Mouse (Mus musculus) embryonic facial prominence, embryonic 10.5 days (tissue): ENCODE measurements around the gene Rbm28. TPM values are rescaled to one million over a fixed set of nuclear protein-coding genes. Genes with fewer than 3 reads are reported as not detected.

Experiments used
- DNase-seq: peaks from one replicate; pipeline ENCODE4 v3.0.0-alpha.2; 2017; ENCODE audit warnings: low spot score
- H3K27ac ChIP-seq: fragments of 300-500 bp; sonication (generic); replicated peaks from 2 replicates; pipeline ENCODE4 v1.5.1; 2016; ENCODE audit warnings: mild to moderate bottlenecking
- H3K27me3 ChIP-seq: fragments of 300-500 bp; sonication (generic); replicated peaks from 2 replicates; pipeline ENCODE4 v1.6.1; 2016; ENCODE audit warnings: low read depth, mild to moderate bottlenecking; ENCODE audit not compliant: poor library complexity, severe bottlenecking
- H3K36me3 ChIP-seq: fragments of 300-500 bp; sonication (generic); replicated peaks from 2 replicates; pipeline ENCODE4 v1.6.1; 2016; ENCODE audit warnings: mild to moderate bottlenecking, moderate library complexity
- H3K4me1 ChIP-seq: fragments of 300-500 bp; sonication (generic); 2 replicates; pipeline ENCODE4 v1.6.1; 2016
- H3K4me3 ChIP-seq: fragments of 300-500 bp; sonication (generic); 2 replicates; pipeline ENCODE4 v1.5.1; 2016; ENCODE audit warnings: mild to moderate bottlenecking, moderate library complexity
- H3K9me3 ChIP-seq: fragments of 300-500 bp; sonication (generic); 2 replicates; pipeline ENCODE4 v1.6.1; 2016; ENCODE audit warnings: mild to moderate bottlenecking
- WGBS: fragments of 180-500 bp; shearing (Covaris S2); methylation state at CpG from one replicate; pipeline ENCODE4 v1.1.7; 2016; 5-methylcytosine and 5-hydroxymethylcytosine counted together
- polyA plus RNA-seq: library from polyadenylated mRNA; unstranded; fragments of >200 nt; fragmentation: Nextera tagmentation; extraction: Ambion mirVana; gene quantifications from 2 replicates; pipeline ENCODE4 v1.2.1, GENCODE M21; 2016

Gene Rbm28
- polyA plus RNA-seq, result 53.9 and 60.6 TPM in 2 replicates

GRCm38 (mm10) chr6:29164314-29165244 is at the start of gene Rbm28:
Rbm28 (minus strand) TSS chr6:29165006.
- Histone ChIP-seq H3K36me3 (peaks cover 12% of the 10 kb centered on the region), H3K4me3 (peak within 1 kb of the TSS; percentile 90), H3K4me1 (peaks cover 15% of the 10 kb centered on the region), H3K27ac (peak within 1 kb of the TSS; percentile 81), H3K27me3 (peaks cover 33% of the 10 kb centered on the region), H3K9me3 (no peaks in the 10 kb centered on the region)
- 9% methylated on average over 42 of the region's 42 CpGs for WGBS
- peak; percentile 89 for DNase-seq

- 10% methylated on average over 1 of the region's 1 CpGs for WGBS
- H3K4me1 ChIP-seq, result peaks cover 60% of the 10 kb centered on the region
- no peaks in the 10 kb centered on the region for H3K9me3 ChIP-seq
- peaks cover 47% of the 10 kb centered on the region for H3K27me3 ChIP-seq
- no peaks in the 10 kb centered on the region for H3K36me3 ChIP-seq
- no peak overlapping the region for H3K4me3 ChIP-seq
- DNase-seq, result peak; percentile 35
- H3K27ac ChIP-seq, result no peak overlapping the region
Observed at GRCm38 (mm10) chr6:29214245-29214644, 49.4 kb upstream of the Rbm28 start.

DNA sequence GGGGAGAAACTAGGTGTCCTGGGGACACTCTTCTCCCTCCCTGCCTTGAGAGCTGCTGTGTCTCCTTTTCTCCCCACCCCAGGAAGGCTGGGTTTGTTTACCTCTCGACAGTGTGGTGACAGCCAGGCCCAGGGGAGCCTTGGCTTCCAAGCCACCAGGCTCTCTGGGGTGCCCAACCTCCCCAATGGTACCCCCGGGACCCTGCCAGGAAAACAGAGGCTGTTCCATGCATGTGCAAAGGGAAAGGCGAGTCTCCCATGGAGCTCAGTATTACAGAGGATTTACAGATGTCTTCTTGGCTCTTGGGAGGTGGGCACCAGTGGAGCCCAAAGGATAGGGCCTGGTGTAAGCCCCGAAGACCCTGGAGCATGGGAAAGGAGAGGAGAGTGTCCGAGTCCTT is 48.6 kb upstream of the Rbm28 start:
- H3K4me1 ChIP-seq, result peaks cover 60% of the 10 kb centered on the region
- no peak overlapping the region for H3K27ac ChIP-seq
- H3K36me3 ChIP-seq, result no peaks in the 10 kb centered on the region
- H3K9me3 ChIP-seq, result no peaks in the 10 kb centered on the region
- H3K4me3 ChIP-seq, result no peak overlapping the region
- 45% methylated on average over 5 of the region's 5 CpGs for WGBS
- H3K27me3 ChIP-seq, result peaks cover 47% of the 10 kb centered on the region
- no peak for DNase-seq

GRCm38 (mm10) chr6:29211806-29212492 is 47.1 kb upstream of the Rbm28 start:
- Histone ChIP-seq H3K27ac (peak overlapping the region; percentile 87), H3K36me3 (peaks cover 3% of the 10 kb centered on the region; the same call in 1 of the 2 replicates), H3K4me3 (peak overlapping the region; percentile 79), H3K27me3 (peaks cover 44% of the 10 kb centered on the region), H3K4me1 (peaks cover 60% of the 10 kb centered on the region), H3K9me3 (no peaks in the 10 kb centered on the region)
- peak; percentile 90 for DNase-seq
- under 1% methylated on average over 66 of the region's 66 CpGs for WGBS

- Histone ChIP-seq H3K36me3 (peaks cover 10% of the 10 kb centered on the region), H3K4me1 (peaks cover 55% of the 10 kb centered on the region), H3K27ac (peak overlapping the region; percentile 87), H3K4me3 (peak overlapping the region; percentile 79), H3K9me3 (no peaks in the 10 kb centered on the region), H3K27me3 (peaks cover 36% of the 10 kb centered on the region)
- DNase-seq, result no peak
- 34% methylated on average over 7 of the region's 7 CpGs for WGBS
Observed at GRCm38 (mm10) chr6:29211146-29211545, 46.3 kb upstream of the Rbm28 start.

DNA sequence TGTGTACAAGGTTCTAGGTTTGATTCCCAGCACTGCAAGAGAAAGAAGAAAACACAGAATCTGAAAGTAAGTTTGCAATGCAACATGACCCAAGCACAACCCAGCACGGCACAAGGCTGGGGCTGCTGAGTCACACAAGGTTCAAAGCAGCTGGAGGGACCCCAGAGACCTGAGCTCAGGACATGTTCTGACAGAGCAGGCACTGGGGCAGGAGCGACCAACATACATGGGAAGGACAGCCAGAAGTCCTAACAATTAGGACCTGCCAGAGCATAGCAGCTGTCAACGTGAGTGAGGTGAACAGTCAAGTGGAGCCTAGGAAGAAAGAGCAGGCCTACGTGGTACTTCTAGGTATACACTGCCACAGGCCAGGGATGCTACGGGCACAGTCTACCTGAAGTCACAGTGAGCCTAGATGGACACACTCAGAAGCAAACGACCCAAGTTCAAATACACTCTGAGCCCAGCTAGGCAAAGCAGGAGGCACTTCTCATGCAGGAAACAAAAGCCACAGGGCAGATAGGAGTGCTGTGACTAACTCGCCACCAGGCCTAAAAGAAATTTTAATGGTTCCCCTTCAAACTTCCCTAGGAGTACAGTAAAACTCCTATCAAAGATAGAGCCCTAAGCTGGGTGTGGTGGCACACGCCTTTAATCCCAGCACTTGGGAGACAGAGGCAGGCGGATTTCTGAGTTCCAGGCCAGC is 45.6 kb upstream of the Rbm28 start:
- WGBS, result 80% methylated on average over 9 of the region's 9 CpGs
- Histone ChIP-seq H3K4me3 (no peak overlapping the region), H3K27ac (no peak overlapping the region), H3K36me3 (peaks cover 15% of the 10 kb centered on the region), H3K4me1 (peaks cover 47% of the 10 kb centered on the region), H3K9me3 (no peaks in the 10 kb centered on the region), H3K27me3 (peaks cover 28% of the 10 kb centered on the region)
- DNase-seq, result no peak

- peaks cover 35% of the 10 kb centered on the region for H3K36me3 ChIP-seq
- H3K27ac ChIP-seq, result no peak overlapping the region
- H3K9me3 ChIP-seq, result no peaks in the 10 kb centered on the region
- H3K4me3 ChIP-seq, result no peak overlapping the region
- 87% methylated on average over 5 of the region's 5 CpGs for WGBS
- peaks cover 25% of the 10 kb centered on the region for H3K4me1 ChIP-seq
- DNase-seq, result no peak
- peaks cover 6% of the 10 kb centered on the region for H3K27me3 ChIP-seq
Observed at GRCm38 (mm10) chr6:29208178-29208577, 43.4 kb upstream of the Rbm28 start.

DNA sequence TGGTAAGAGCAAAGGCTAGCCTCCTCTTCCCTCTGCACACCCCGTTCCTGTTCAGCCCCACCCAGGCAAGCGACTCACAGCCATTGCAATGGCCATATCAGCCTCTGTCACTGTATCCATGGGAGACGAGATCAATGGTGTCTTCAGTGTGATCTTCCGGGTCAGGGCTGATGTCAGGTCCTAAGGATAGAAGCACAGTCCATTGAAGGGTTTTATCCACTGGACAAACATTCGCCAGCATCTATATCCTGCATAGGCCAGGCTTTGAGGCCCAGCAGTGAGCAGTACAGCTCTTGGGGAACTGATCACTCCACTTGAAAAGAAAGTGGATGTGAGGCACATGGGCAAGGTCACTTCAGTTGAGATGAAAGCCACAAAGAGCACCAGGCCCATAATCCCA is 42.2 kb upstream of the Rbm28 start:
- H3K36me3 ChIP-seq, result peaks cover 46% of the 10 kb centered on the region
- WGBS, result 87% methylated on average over 5 of the region's 5 CpGs
- no peak overlapping the region for H3K4me3 ChIP-seq
- no peak overlapping the region for H3K27ac ChIP-seq
- H3K9me3 ChIP-seq, result no peaks in the 10 kb centered on the region
- no peaks in the 10 kb centered on the region for H3K27me3 ChIP-seq
- peaks cover 17% of the 10 kb centered on the region for H3K4me1 ChIP-seq
- no peak for DNase-seq

GRCm38 (mm10) chr6:29206006-29206405 is 41.2 kb upstream of the Rbm28 start:
- DNase-seq, result no peak
- Histone ChIP-seq H3K4me1 (peaks cover 8% of the 10 kb centered on the region), H3K36me3 (peaks cover 56% of the 10 kb centered on the region), H3K27me3 (peaks cover under 1% of the 10 kb centered on the region; the same call in 1 of the 2 replicates), H3K4me3 (no peak overlapping the region), H3K9me3 (no peaks in the 10 kb centered on the region), H3K27ac (no peak overlapping the region)
- 95% methylated on average over 10 of the region's 10 CpGs for WGBS

DNA sequence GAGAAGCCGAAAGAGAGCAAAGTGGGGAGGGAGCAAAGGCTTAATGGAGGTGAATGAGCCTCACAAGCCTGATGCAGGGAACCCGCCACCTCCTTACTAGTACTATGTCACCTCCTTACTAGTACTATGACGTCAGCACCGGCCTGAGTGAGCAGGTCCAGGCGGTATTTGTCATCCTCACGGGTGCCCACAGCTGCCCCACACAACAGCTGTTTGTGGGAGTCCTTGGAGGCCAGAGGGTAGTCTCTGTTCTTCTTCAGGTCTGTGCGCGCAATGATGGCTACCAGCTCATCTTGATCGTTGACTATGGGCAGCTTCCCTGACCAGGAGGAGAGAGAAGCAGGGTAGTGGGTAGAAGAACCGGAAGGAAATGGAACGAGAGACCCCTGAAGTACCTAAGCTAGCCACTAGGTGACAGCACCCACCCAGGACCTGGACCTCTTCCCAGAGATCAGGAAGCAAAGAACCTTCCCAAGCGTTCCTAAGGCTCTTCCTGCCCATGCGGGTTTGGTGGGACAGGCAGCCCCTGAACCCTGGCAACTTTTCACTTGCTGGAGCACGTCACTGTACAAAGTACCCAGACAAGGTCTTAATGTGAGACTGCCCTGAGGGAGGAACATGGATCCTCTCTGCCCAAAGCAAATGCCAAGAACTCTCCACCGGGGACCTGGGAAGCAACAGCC is 40.3 kb upstream of the Rbm28 start:
- no peak overlapping the region for H3K27ac ChIP-seq
- no peaks in the 10 kb centered on the region for H3K9me3 ChIP-seq
- H3K4me3 ChIP-seq, result no peak overlapping the region
- peaks cover under 1% of the 10 kb centered on the region; the same call in 1 of the 2 replicates for H3K4me1 ChIP-seq
- H3K36me3 ChIP-seq, result peaks cover 65% of the 10 kb centered on the region
- 61% methylated on average over 15 of the region's 15 CpGs for WGBS
- peaks cover 10% of the 10 kb centered on the region for H3K27me3 ChIP-seq
- DNase-seq, result peak; percentile 68

GRCm38 (mm10) chr6:29203861-29204585 is 39.2 kb upstream of the Rbm28 start:
- Histone ChIP-seq H3K27me3 (peaks cover 21% of the 10 kb centered on the region), H3K4me3 (no peak overlapping the region), H3K9me3 (no peaks in the 10 kb centered on the region), H3K4me1 (peaks cover 5% of the 10 kb centered on the region), H3K27ac (no peak overlapping the region), H3K36me3 (peaks cover 65% of the 10 kb centered on the region)
- WGBS, result 88% methylated on average over 6 of the region's 6 CpGs
- DNase-seq, result no peak
